Mouse (Mus musculus) lung, postnatal 0 days (tissue): ENCODE measurements around the gene Arhgef25. TPM values are rescaled to one million over a fixed set of nuclear protein-coding genes. Genes with fewer than 3 reads are reported as not detected.
A peak's percentile ranks its signal among the peaks of the same experiment; 100 is the strongest.

Experiments used
- ATAC-seq: fragments of 200-750 bp; cut with Nextera tagmentation; 2 replicates; pipeline ENCODE4 v1.8.0; 2017; ENCODE audit warnings: moderate library complexity
- DNase-seq: peaks from one replicate; pipeline ENCODE4 v3.0.0-alpha.2; 2016; ENCODE audit warnings: low spot score
- H3K27ac ChIP-seq: fragments of 300-500 bp; sonication (generic); 2 replicates; pipeline ENCODE4 v1.5.1; 2014; ENCODE audit warnings: antibody characterized with exemption, mild to moderate bottlenecking, low read length, mixed read lengths
- H3K27me3 ChIP-seq: fragments of 300-500 bp; sonication (generic); replicated peaks from 2 replicates; pipeline ENCODE4 v1.6.1; 2014; ENCODE audit warnings: low read length, mixed read lengths; ENCODE audit not compliant: insufficient read depth
- H3K36me3 ChIP-seq: fragments of 300-500 bp; sonication (generic); 2 replicates; pipeline ENCODE4 v1.6.1; 2014; ENCODE audit warnings: low read length, mixed read lengths; ENCODE audit not compliant: insufficient read depth
- H3K4me1 ChIP-seq: fragments of 300-500 bp; sonication (generic); 2 replicates; pipeline ENCODE4 v1.6.1; 2014; ENCODE audit warnings: antibody characterized with exemption, low read depth, low read length, mixed read lengths; ENCODE audit not compliant: insufficient read depth
- H3K4me2 ChIP-seq: fragments of 300-500 bp; sonication (generic); replicated peaks from 2 replicates; pipeline ENCODE4 v1.6.1; 2014; ENCODE audit warnings: low read depth, mild to moderate bottlenecking, low read length, moderate library complexity, mixed read lengths
- H3K4me3 ChIP-seq: fragments of 300-500 bp; sonication (generic); 2 replicates; pipeline ENCODE4 v1.5.1; 2014; ENCODE audit warnings: low read depth, low read length
- H3K9ac ChIP-seq: fragments of 300-500 bp; sonication (generic); replicated peaks from 2 replicates; pipeline ENCODE4 v1.6.1; 2014; ENCODE audit warnings: low read depth, mild to moderate bottlenecking
- H3K9me3 ChIP-seq: fragments of 300-500 bp; sonication (generic); 2 replicates; pipeline ENCODE4 v1.6.1; 2016; ENCODE audit warnings: low read length, mixed read lengths
- CTCF ChIP-seq: IDR thresholded peaks from 2 replicates; pipeline ENCODE4 v1.5.1; 2016; ENCODE audit warnings: antibody characterized with exemption, mild to moderate bottlenecking
- EP300 ChIP-seq: IDR thresholded peaks from 2 replicates; pipeline ENCODE4 v1.6.1; 2016; ENCODE audit warnings: antibody characterized with exemption, mild to moderate bottlenecking, control low read depth
- WGBS: fragments of 180-500 bp; shearing (Covaris S2); extraction: QIAGEN DNeasy Blood & Tissue Kit; methylation state at CpG from one replicate; pipeline ENCODE4 v1.1.7; 2014; 5-methylcytosine and 5-hydroxymethylcytosine counted together
- polyA plus RNA-seq: library from polyadenylated mRNA; unstranded; fragments of >200 nt; fragmentation: Nextera tagmentation; extraction: Ambion mirVana; gene quantifications from 2 replicates; pipeline ENCODE4 v1.2.1, GENCODE M21; 2015

The Arhgef25 gene
- polyA plus RNA-seq, 1 experiment from 2014 or later, result 27.9 TPM

DNA sequence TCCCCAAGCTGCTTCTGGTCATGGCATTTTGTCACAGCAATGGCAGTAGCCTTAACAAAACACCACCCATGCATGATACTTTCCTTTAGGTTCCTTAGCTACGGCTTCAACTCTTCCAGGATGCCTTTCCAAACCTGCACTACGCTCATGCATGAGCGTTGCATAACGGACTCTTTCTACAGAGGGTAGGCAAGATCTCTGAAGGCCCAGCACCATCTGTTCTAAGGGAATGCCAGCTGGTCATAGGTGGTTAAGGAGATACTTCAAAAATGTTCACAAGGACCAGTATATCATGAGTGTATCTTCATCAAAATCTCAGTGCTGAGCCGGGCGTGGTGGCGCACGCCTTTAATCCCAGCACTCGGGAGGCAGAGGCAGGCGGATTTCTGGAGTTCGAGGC is 26.6 kb upstream of the Arhgef25 start:
- no peaks in the 10 kb centered on the region for H3K9me3 ChIP-seq
- no peaks in the 10 kb centered on the region for H3K27me3 ChIP-seq
- H3K36me3 ChIP-seq, result no peaks in the 10 kb centered on the region
- H3K9ac ChIP-seq, result no peak overlapping the region
- 92% methylated on average over 11 of the region's 11 CpGs for WGBS
- DNase-seq (no peak), ATAC-seq (no peak)
- no peaks in the 10 kb centered on the region for H3K4me1 ChIP-seq
- no peak for TF ChIP-seq EP300
- TF ChIP-seq CTCF, result no peak
- no peak overlapping the region for H3K4me2 ChIP-seq
- H3K27ac ChIP-seq, result no peak overlapping the region
- H3K4me3 ChIP-seq, result no peak overlapping the region

DNA sequence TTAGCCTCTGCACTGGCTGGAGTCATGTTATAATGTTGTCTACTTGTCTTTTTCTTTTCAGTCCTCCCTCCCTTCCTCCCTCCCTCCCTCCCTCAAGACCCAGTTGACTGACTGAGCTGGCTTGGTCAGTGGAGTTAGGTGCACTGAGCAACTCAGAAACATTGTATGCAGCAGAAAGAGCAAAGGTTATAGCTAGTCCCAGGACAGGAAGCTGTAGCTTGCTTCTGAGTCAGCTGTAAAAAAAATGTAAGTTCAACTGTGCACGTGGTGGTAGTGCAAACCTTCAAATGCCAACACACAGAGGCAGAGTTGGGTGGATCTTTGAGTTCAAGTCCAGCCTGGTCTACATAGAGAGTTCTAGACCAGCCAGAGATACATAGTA is 24.5 kb upstream of the Arhgef25 start:
- no peak overlapping the region for H3K4me2 ChIP-seq
- no peak overlapping the region for H3K27ac ChIP-seq

DNA sequence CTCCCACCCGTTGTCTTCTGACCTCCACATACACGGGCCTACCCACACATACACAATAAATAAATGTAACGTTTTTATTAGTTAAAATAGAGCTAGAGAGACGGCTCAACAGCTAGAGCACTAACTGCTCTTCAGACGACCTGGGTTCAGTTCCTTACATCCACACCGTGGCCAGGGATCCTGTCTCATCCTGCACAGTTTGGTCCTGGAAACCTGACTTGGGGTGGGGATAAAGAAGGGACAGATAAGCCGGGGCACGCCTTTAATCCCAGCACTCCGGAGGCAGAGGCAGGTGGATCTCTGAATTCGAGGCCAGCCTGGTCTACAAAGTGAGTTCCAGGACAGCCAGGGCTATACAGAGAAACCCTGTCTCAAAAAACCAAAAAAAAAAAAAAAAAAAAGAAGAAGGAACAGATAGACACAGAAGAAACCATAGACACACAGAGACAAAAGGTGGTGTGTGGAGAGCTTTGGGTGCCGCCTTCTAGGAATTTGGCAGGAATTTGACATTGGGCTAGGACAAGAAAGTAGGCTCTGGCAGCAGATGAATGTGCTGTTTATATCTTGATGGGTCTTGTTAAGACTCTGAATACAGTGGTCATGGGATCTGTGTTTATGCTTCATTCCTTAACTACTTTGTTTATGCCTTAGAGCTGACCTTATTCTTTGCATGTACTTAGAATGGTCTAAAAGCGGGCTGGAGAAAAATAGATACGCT is 24.0 kb upstream of the Arhgef25 start:
- no peak overlapping the region for H3K27ac ChIP-seq
- DNase-seq (no peak), ATAC-seq (no peak)
- H3K9me3 ChIP-seq, result no peaks in the 10 kb centered on the region
- H3K36me3 ChIP-seq, result no peaks in the 10 kb centered on the region
- WGBS, result 73% methylated on average over 12 of the region's 13 CpGs
- no peaks in the 10 kb centered on the region for H3K27me3 ChIP-seq
- TF ChIP-seq CTCF (no peak), EP300 (no peak)
- H3K4me3 ChIP-seq, result no peak overlapping the region
- H3K4me1 ChIP-seq, result peaks cover 6% of the 10 kb centered on the region; the same call in 1 of the 2 replicates
- H3K4me2 ChIP-seq, result no peak overlapping the region
- no peak overlapping the region for H3K9ac ChIP-seq

More for the DNA sequence above, 24.5 kb upstream of the Arhgef25 start:
- H3K27me3 ChIP-seq, result no peaks in the 10 kb centered on the region
- no peak for DNase-seq
- TF ChIP-seq EP300 (no peak), CTCF (no peak)
- peaks cover 6% of the 10 kb centered on the region; the same call in 1 of the 2 replicates for H3K4me1 ChIP-seq
- H3K9me3 ChIP-seq, result no peaks in the 10 kb centered on the region
- no peak overlapping the region for H3K9ac ChIP-seq
- no peaks in the 10 kb centered on the region for H3K36me3 ChIP-seq
- WGBS, result 39% methylated on average over 1 of the region's 1 CpGs
- no peak for ATAC-seq
- H3K4me3 ChIP-seq, result no peak overlapping the region

DNA sequence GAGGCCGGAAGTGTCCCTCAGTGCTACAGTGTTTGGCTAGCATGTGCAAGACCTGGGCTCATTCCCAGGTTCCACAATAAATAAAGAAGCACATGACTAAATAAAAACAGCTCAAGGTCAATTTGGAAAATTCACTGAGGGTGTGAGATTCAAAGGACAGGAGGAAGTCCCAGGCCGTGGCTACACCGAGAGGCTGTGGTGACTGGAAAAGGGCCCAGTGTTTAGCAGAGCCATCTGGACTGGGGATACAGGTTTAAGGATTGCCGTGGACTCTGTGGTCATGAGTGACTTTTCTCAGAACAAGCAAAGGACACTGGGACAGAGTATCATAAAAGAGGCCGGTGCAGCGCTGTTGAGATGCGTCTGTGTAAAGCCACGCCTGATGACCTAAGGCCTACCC is 23.4 kb upstream of the Arhgef25 start:
- no peak overlapping the region for H3K4me2 ChIP-seq
- H3K27ac ChIP-seq, result no peak overlapping the region
- TF ChIP-seq EP300 (no peak), CTCF (no peak)
- H3K36me3 ChIP-seq, result 0 out of 2 replicates have a peak, but pooled peaks cover 4% of the 10 kb centered on the region
- 87% methylated on average over 8 of the region's 8 CpGs for WGBS
- H3K4me1 ChIP-seq, result peaks cover 6% of the 10 kb centered on the region; the same call in 1 of the 2 replicates
- DNase-seq (no peak), ATAC-seq (no peak)
- H3K9ac ChIP-seq, result no peak overlapping the region
- no peaks in the 10 kb centered on the region for H3K27me3 ChIP-seq
- H3K9me3 ChIP-seq, result no peaks in the 10 kb centered on the region
- H3K4me3 ChIP-seq, result no peak overlapping the region

DNA sequence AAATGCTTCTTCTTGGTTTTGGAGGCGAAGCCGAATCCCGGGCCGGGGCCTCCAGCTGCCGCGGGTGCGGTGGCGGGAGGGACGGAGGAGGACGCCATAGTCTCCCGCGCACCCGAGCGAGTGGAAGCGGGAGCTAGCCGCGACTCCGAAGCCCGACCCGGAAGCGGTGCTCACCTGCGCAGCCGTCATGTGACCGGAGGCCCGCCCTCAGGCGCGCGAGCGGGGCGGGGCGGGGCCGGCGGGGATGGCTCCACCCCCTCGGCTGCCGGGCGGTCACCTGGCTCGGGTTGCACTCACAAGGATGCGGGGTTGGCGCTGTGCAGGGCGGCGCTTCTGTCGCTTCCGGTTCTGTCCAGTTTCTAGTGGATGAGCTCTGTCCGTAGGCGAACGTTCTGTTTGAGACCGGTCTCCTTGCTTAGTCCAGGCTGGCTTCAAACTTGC is 21.6 kb upstream of the Arhgef25 start, which contains the start of gene Pip4k2c:
Gene Pip4k2c (minus strand): TSS at position 172 of the 441 bp plus-strand sequence.
- Histone ChIP-seq H3K4me3 (peak within 1 kb of the TSS; percentile 81), H3K4me1 (peaks cover 6% of the 10 kb centered on the region; the same call in 1 of the 2 replicates), H3K27ac (peak within 1 kb of the TSS; percentile 78), H3K36me3 (peaks cover 7% of the 10 kb centered on the region; the same call in 1 of the 2 replicates), H3K9ac (peak within 1 kb of the TSS; percentile 63), H3K9me3 (no peaks in the 10 kb centered on the region), H3K27me3 (no peaks in the 10 kb centered on the region), H3K4me2 (peak within 1 kb of the TSS; percentile 94)
- under 1% methylated on average over 41 of the region's 47 CpGs for WGBS
- DNase-seq (peak; percentile 93), ATAC-seq (peak; percentile 98)
- TF ChIP-seq CTCF (no peak), EP300 (no peak)

DNA sequence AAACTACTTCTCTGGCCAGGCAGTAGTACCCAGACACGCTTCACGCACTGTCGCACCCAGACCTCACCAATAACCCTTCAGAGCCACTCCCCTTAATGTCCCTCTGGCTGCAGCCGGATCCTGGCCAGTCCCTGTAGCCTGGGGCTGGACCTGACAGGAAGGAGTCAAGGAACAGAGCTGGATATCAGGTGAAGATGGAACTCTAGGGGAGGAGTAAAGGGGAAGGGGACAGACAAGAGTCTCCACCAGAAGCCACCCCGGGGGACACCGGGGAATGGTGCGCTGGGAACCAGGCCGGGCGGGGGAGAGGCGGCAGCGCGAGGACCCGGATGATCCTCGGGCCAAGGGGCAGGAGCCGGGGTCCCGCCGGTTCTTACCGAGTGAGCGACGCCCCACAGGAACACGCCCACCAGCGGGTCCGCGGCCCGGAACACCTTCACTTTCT is 21.1 kb upstream of the Arhgef25 start:
- no peak for TF ChIP-seq CTCF
- TF ChIP-seq EP300, result no peak
- H3K4me1 ChIP-seq, result peaks cover 6% of the 10 kb centered on the region; the same call in 1 of the 2 replicates
- peak overlapping the region; percentile 78 for H3K27ac ChIP-seq
- H3K9ac ChIP-seq, result peak overlapping the region; percentile 63
- no peaks in the 10 kb centered on the region for H3K9me3 ChIP-seq
- peak overlapping the region; percentile 94 for H3K4me2 ChIP-seq
- peaks cover 7% of the 10 kb centered on the region; the same call in 1 of the 2 replicates for H3K36me3 ChIP-seq
- ATAC-seq, result peak; percentile 70
- whole genome bisulfite sequencing, result 2% methylated on average over 25 of the region's 25 CpGs
- DNase-seq, result peak; percentile 62
- H3K27me3 ChIP-seq, result no peaks in the 10 kb centered on the region
- H3K4me3 ChIP-seq, result peak overlapping the region; percentile 81
